Mouse (Mus musculus): ENCODE data around the gene Gdpd3. TPM values are rescaled to one million over a fixed set of nuclear protein-coding genes. Genes with fewer than 3 reads are reported as not detected.

The Gdpd3 gene
- 9.9 TPM for polyA plus RNA-seq (2014; fragmentation: Illumina TruSeq; extraction: RNeasy Lipid Tissue Mini Kit (QIAGEN cat#74804); ENCODE audit: low read depth, low replicate concordance)

DNA sequence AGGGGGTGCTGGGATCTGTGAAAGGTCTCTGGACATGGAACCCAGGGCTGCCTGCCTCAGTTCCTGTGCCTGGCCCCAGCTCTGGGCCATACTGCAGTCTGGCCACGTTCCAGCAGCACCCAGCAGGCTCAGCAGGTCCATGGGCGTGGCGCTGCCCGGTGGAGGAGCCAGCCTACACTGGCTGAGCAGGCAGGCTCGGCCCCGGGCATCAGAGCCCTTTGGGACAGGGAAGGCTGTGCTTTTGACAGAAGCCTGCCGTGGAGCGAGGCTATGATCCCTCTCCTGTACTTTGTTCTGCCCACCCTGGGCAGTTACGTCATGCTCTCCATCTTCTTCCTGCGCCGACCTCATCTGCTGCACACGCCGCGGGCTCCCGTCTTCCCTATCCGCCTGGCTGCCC is at the start of gene Gdpd3:
TSS of gene Gdpd3 (plus strand) at position 134 of the 400 bp plus-strand sequence.

GRCm38 (mm10) chr7:126759050-126759671 is 7.0 kb upstream of the Gdpd3 start, which contains the start of gene Mapk3:
Gene Mapk3 (plus strand): TSS chr7:126759601.

DNA sequence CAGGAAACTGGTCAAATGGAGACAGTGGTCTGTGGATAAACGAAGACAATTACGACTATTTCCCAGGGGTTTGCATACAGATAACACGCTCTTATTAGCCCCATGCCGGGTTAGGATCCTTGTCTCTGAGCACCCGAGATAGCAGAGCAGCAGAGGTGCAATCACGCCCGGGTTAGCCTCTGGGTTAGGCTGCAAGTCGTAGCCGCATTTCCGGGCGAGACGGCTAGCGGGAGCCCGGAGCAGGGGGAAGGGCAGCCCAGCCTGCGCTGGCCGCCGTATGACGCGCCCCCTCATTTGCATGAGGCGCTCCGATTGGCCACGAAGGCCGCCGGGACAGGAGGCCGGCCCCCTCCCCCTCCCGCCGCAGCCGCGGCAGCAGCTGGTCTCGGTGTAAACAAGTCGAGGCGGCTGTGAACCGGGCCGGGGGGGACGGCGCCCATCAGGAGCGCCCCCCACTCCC is 10.5 kb downstream of the Gdpd3 start, which contains the start of gene Ypel3:
TSS of gene Ypel3 (plus strand) at position 358 of the 460 bp plus-strand sequence.

DNA sequence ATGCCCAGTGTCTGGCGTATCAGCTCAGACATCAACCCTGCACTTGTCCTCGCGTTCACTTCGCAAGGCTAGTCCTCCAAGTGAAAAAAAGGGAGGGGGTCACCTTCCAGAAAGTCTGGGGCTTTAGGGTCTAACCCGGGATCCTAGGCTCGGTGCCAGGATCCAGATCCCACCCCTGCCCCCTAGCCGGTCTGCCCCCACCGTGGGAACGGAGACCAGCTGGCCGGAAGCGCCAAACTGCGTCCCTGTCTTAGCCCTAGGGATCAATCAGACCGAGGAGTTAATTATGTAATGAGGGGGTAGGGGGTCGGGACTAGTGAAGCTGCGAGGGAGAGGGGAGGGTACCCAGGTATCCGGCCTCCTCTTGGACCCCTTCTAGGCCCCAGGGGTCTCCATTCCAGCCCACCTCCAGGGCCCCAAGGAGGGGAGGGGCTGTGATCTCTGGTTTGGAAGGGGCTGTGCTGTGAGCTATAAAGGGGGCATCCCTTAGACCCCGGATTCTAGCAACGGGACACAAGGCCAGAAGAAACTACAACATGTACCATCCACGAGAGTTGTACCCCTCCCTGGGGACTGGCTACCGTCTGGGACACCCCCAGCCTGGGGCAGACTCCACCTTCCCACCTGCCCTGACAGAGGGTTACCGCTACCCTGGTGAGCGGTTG is 15.0 kb downstream of the Gdpd3 start, which contains the start of gene Tbx6:
TSS of gene Tbx6 (plus strand) at position 513 of the 665 bp plus-strand sequence.

DNA sequence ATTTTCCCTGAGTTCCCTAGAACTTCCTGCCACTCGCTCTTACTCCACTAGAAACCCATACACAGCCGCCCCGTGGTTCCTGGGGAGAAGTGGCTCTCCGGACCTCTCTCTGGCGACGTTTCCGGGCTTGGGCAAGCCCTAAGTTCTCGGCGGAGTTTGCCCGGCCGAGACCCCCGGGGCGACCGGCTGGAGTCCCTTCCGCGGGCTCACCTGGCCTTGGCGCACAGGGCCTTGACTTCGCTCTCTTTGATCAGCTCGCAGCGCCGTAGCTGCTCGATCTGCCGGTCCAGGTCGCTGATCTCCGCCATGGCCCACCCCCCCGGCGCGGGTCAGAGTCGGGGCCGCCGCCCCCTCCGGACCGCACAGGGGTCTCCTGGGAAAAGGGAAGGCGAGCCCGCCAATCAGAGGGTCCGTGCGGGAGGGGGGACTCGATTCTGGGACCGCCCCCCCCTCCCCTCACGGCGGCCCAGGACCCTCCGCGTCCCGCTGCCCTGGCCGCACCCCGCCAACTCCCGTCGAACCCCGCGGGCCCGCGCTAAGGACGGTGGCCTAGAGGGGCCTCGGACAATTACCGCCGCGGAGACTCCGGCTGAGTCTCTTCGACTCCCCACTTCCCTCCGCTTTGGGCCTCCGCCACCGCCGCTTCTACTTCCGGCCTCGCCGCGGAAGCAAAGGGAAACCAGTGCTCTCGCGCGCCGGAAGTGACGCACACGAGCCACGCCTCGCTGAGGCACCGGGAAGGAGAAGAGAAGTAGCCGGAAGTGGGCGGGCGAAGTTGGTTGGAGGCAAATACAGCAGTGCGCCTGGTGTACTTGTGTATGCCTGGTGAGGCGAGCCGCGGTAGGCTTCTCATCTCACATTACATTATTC is 26.0 kb downstream of the Gdpd3 start, which contains the start of gene Ppp4c:
TSS of gene Ppp4c (minus strand) at position 646 of the 870 bp plus-strand sequence.

GRCm38 (mm10) chr7:126797411-126798126 is 31.4 kb downstream of the Gdpd3 start, which contains the start of gene Fam57b:
Gene Fam57b (plus strand): TSS chr7:126797668.

Other genes with a start within 250 kb of the Gdpd3 start
- 233 TPM for gene Eif3c, start 199.9 kb upstream of the Gdpd3 start, polyA plus RNA-seq (2014; fragmentation: Illumina TruSeq; extraction: RNeasy Lipid Tissue Mini Kit (QIAGEN cat#74804); ENCODE audit: low read depth, low replicate concordance)
- gene Apobr, start 181.4 kb upstream of the Gdpd3 start, polyA plus RNA-seq (2014; fragmentation: Illumina TruSeq; extraction: RNeasy Lipid Tissue Mini Kit (QIAGEN cat#74804); ENCODE audit: low read depth, low replicate concordance) = not detected
- gene Cln3, start 180.5 kb upstream of the Gdpd3 start, polyA plus RNA-seq (2014; fragmentation: Illumina TruSeq; extraction: RNeasy Lipid Tissue Mini Kit (QIAGEN cat#74804); ENCODE audit: low read depth, low replicate concordance) = 1.7 TPM
- not detected for gene Il27, start 171.4 kb upstream of the Gdpd3 start, polyA plus RNA-seq (2014; fragmentation: Illumina TruSeq; extraction: RNeasy Lipid Tissue Mini Kit (QIAGEN cat#74804); ENCODE audit: low read depth, low replicate concordance)
- 5.7 TPM for gene Nupr1, start 135.5 kb upstream of the Gdpd3 start, polyA plus RNA-seq (2014; fragmentation: Illumina TruSeq; extraction: RNeasy Lipid Tissue Mini Kit (QIAGEN cat#74804); ENCODE audit: low read depth, low replicate concordance)
- gene Sgf29, start 117.0 kb upstream of the Gdpd3 start, polyA plus RNA-seq (2014; fragmentation: Illumina TruSeq; extraction: RNeasy Lipid Tissue Mini Kit (QIAGEN cat#74804); ENCODE audit: low read depth, low replicate concordance) = 1.2 TPM
- gene Sult1a1, start 89.9 kb upstream of the Gdpd3 start, polyA plus RNA-seq (2014; fragmentation: Illumina TruSeq; extraction: RNeasy Lipid Tissue Mini Kit (QIAGEN cat#74804); ENCODE audit: low read depth, low replicate concordance) = 62.2 TPM
- gene Bola2, start 70.9 kb upstream of the Gdpd3 start, polyA plus RNA-seq (2014; fragmentation: Illumina TruSeq; extraction: RNeasy Lipid Tissue Mini Kit (QIAGEN cat#74804); ENCODE audit: low read depth, low replicate concordance) = 0.16 TPM
- gene Slx1b, start 70.5 kb upstream of the Gdpd3 start, polyA plus RNA-seq (2014; fragmentation: Illumina TruSeq; extraction: RNeasy Lipid Tissue Mini Kit (QIAGEN cat#74804); ENCODE audit: low read depth, low replicate concordance) = 1.0 TPM
- 4.4 TPM for gene Coro1a, start 58.5 kb upstream of the Gdpd3 start, polyA plus RNA-seq (2014; fragmentation: Illumina TruSeq; extraction: RNeasy Lipid Tissue Mini Kit (QIAGEN cat#74804); ENCODE audit: low read depth, low replicate concordance)
- 6.5 TPM for gene Mapk3, start 6.7 kb upstream of the Gdpd3 start, polyA plus RNA-seq (2014; fragmentation: Illumina TruSeq; extraction: RNeasy Lipid Tissue Mini Kit (QIAGEN cat#74804); ENCODE audit: low read depth, low replicate concordance)
- gene Ypel3, start 10.6 kb downstream of the Gdpd3 start, polyA plus RNA-seq (2014; fragmentation: Illumina TruSeq; extraction: RNeasy Lipid Tissue Mini Kit (QIAGEN cat#74804); ENCODE audit: low read depth, low replicate concordance) = 13.0 TPM
- gene Tbx6, start 15.1 kb downstream of the Gdpd3 start, polyA plus RNA-seq (2014; fragmentation: Illumina TruSeq; extraction: RNeasy Lipid Tissue Mini Kit (QIAGEN cat#74804); ENCODE audit: low read depth, low replicate concordance) = not detected
- gene Ppp4c, start 26.2 kb downstream of the Gdpd3 start, polyA plus RNA-seq (2014; fragmentation: Illumina TruSeq; extraction: RNeasy Lipid Tissue Mini Kit (QIAGEN cat#74804); ENCODE audit: low read depth, low replicate concordance) = 29.0 TPM
- gene Fam57b, start 31.3 kb downstream of the Gdpd3 start, polyA plus RNA-seq (2014; fragmentation: Illumina TruSeq; extraction: RNeasy Lipid Tissue Mini Kit (QIAGEN cat#74804); ENCODE audit: low read depth, low replicate concordance) = not detected
- not detected for gene 4930451I11Rik, start 65.3 kb downstream of the Gdpd3 start, polyA plus RNA-seq (2014; fragmentation: Illumina TruSeq; extraction: RNeasy Lipid Tissue Mini Kit (QIAGEN cat#74804); ENCODE audit: low read depth, low replicate concordance)
- gene Doc2a, start 81.1 kb downstream of the Gdpd3 start, polyA plus RNA-seq (2014; fragmentation: Illumina TruSeq; extraction: RNeasy Lipid Tissue Mini Kit (QIAGEN cat#74804); ENCODE audit: low read depth, low replicate concordance) = not detected
- 10.3 TPM for gene Hirip3, start 95.6 kb downstream of the Gdpd3 start, polyA plus RNA-seq (2014; fragmentation: Illumina TruSeq; extraction: RNeasy Lipid Tissue Mini Kit (QIAGEN cat#74804); ENCODE audit: low read depth, low replicate concordance)
- gene Ino80e, start 96.0 kb downstream of the Gdpd3 start, polyA plus RNA-seq (2014; fragmentation: Illumina TruSeq; extraction: RNeasy Lipid Tissue Mini Kit (QIAGEN cat#74804); ENCODE audit: low read depth, low replicate concordance) = 10.2 TPM
- 6.5 TPM for gene Taok2, start 118.4 kb downstream of the Gdpd3 start, polyA plus RNA-seq (2014; fragmentation: Illumina TruSeq; extraction: RNeasy Lipid Tissue Mini Kit (QIAGEN cat#74804); ENCODE audit: low read depth, low replicate concordance)
- gene Tmem219, start 156.6 kb downstream of the Gdpd3 start, polyA plus RNA-seq (2014; fragmentation: Illumina TruSeq; extraction: RNeasy Lipid Tissue Mini Kit (QIAGEN cat#74804); ENCODE audit: low read depth, low replicate concordance) = 6.4 TPM
- gene Kctd13, start 162.5 kb downstream of the Gdpd3 start, polyA plus RNA-seq (2014; fragmentation: Illumina TruSeq; extraction: RNeasy Lipid Tissue Mini Kit (QIAGEN cat#74804); ENCODE audit: low read depth, low replicate concordance) = 1.1 TPM
- not detected for gene Asphd1, start 183.2 kb downstream of the Gdpd3 start, polyA plus RNA-seq (2014; fragmentation: Illumina TruSeq; extraction: RNeasy Lipid Tissue Mini Kit (QIAGEN cat#74804); ENCODE audit: low read depth, low replicate concordance)
- gene Sez6l2, start 184.2 kb downstream of the Gdpd3 start, polyA plus RNA-seq (2014; fragmentation: Illumina TruSeq; extraction: RNeasy Lipid Tissue Mini Kit (QIAGEN cat#74804); ENCODE audit: low read depth, low replicate concordance) = not detected
- 10.3 TPM for gene Cdipt, start 209.6 kb downstream of the Gdpd3 start, polyA plus RNA-seq (2014; fragmentation: Illumina TruSeq; extraction: RNeasy Lipid Tissue Mini Kit (QIAGEN cat#74804); ENCODE audit: low read depth, low replicate concordance)
- not detected for gene Cdiptos, start 209.8 kb downstream of the Gdpd3 start, polyA plus RNA-seq (2014; fragmentation: Illumina TruSeq; extraction: RNeasy Lipid Tissue Mini Kit (QIAGEN cat#74804); ENCODE audit: low read depth, low replicate concordance)
- gene Mvp, start 248.3 kb downstream of the Gdpd3 start, polyA plus RNA-seq (2014; fragmentation: Illumina TruSeq; extraction: RNeasy Lipid Tissue Mini Kit (QIAGEN cat#74804); ENCODE audit: low read depth, low replicate concordance) = 0.53 TPM

Data from kidney, adult 10 weeks (tissue).